Mouse (Mus musculus) T-helper 17 cell (primary cell): ENCODE measurements around the gene Per1.

Experiments
- in situ Hi-C, 2 experiments: fragments of 300-600 bp; cut with MboI, MseI; formaldehyde crosslinking; loops; 1 replicate in 1 of 2; 2 replicates in 1 of 2; pipeline ENCODE4 v1.15.1; 2025; ENCODE audit warnings: high pct_unique_total_duplicates in 2 of 2

The Per1 gene

DNA sequence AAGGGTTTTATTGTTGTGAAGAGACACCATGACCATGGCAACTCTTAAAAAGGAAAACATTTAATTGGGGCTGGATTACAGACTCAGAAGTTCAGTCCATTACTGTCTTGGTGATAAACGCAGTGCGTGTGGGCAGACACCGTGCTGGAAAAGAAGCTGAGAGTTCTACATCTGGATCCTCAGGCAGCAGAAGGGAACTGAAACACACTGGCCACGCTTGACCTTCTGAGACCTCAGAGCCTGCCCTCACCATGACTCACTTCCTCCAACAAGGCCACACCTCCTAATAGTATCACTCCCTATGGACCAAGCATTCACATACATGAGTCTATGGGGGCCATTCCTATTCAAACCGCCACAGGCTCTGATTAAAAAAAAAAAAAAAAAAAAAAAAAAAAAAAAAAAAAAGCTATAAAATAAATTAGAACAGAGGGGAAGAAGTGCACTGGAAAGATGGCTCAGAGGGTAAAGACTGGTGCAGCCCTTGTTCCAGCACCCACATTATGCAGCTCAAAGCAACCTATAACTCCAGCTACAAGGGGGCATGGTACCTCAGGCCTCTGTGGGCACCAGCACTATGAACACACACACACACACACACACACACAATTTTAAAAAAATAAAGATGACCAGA, 16.1 kb upstream of the Per1 start:
- in situ Hi-C loops = loop anchor here in 1 of 2 experiments (25.0 kb wide), 1 partner anchor 1583 kb away; the partner anchor contains the start of genes Eno3, Pfn1 and Spag7

DNA sequence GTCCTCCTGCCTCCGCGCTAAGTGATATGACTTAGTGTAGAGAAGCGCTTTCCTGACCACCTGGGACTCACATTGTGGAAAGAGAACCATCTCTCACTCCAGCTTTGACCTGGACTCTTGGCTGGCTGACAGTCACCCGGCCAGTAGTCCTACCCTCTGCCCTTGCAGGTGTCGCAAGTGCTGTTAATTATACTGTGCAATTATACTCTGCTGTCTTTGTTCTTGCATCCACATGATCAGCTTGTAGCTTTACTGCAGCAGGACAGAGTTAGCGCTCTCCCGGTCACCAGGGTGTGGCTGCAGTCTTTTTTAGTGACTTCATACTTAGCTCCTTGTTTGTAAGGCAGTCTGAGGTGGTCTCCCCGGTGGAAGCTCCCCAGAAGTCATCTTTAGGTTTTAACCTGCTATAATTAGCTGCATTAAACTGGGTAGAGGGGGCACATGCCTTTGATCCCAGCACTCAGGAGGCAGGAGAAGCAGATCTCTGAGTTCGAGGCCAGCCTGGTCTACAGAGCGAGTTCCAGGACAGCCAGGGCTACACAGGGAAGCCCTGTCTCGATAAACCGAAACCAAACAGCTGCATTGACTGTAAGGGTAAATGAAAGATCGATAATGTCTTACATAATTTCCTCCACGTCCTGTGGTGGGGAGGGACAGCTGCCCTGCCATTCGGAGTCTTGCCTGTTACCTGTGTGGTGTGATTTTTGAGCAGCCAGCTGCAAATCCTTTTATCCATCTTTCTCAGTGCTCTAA, 14.7 kb upstream of the Per1 start:
- in situ Hi-C loops = loop anchor here in 1 of 2 experiments (25.0 kb wide), 1 partner anchor 1582 kb away; the partner anchor contains the start of genes Eno3, Pfn1 and Spag7

DNA sequence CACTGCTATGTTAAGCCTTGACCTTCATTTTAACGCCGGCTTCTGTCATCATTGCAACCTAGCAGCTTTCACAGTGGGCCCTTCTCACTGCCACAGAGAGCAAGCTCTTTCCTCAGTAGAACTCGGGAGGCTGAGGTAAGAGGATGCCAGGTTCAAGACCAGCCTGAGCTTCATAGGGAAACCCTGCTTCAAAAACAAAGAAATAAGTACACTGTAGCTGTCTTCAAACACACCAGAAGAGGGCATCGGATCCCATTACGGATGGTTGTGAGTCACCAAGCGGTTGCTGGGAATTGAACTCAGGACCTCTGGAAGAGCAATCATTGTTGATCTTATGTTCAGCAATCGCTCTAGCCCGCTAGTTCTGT, 14.2 kb upstream of the Per1 start:
- in situ Hi-C loops = loop anchor here in 1 of 2 experiments (25.0 kb wide), 1 partner anchor 1581 kb away; the partner anchor contains the start of genes Eno3, Pfn1 and Spag7

DNA sequence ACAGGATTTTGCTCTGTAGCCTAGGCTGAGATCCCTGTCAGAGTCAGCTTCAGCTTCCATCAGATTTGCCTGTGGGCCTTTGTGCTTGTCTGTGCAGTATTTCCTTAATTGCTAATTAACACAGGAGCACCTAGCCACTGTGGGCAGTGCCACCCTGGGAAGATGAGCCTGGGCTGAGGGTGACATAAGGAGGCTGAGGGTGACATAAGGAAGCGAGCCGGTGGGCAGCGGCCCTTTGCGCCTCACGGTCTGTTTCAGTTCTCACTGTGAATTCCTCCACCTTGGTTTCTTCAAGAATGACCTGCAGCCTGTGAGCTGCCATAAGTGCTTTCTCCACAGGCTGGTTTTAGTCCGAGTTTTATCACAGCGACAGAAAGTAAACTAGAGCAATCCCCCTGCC, 13.4 kb upstream of the Per1 start:
- in situ Hi-C loops = loop anchor here in 1 of 2 experiments (25.0 kb wide), 1 partner anchor 1581 kb away; the partner anchor contains the start of genes Eno3, Pfn1 and Spag7

DNA sequence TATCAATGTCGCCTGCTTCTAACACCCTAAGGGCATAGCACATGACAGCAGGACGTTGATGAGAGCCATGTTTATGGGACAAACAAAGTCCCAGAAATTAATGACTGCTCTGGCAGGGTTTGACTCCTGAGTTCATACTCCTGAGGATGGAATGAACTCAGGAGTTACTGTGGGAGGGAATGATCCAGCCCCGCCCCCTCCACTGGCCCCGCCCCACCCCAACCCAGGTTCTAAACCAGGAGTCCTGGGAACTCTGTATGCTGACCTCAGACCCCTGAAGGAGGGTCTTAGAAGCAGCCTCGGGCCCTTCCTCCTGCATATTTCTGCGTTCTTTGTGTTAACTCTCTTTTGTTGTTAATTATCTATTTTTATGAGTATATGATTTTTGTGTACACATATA, 9.4 kb upstream of the Per1 start:
- in situ Hi-C loops = loop anchor here in 1 of 2 experiments (25.0 kb wide), 1 partner anchor 1577 kb away; the partner anchor contains the start of genes Eno3, Pfn1 and Spag7

DNA sequence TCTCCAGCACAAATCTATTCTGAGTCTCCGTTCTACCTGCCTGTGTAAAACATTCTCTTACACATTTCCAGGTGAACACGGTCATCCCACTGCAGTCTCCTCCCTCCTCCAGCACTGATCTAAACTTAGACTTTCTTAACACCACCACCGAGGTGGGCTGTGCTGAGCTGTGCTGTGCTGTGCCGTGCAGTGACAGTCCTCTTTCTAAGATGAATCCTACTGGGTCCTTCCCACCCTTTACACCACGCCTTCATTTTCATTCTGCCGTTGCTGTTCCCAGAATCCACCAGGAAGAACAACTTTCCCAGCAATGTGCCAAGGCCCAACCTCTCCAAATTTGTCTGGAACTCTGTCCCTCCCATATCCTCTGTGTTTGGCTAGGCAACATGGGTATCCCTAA, 8.6 kb upstream of the Per1 start:
- in situ Hi-C loops = loop anchor here in 1 of 2 experiments (25.0 kb wide), 1 partner anchor 1576 kb away; the partner anchor contains the start of genes Eno3, Pfn1 and Spag7

DNA sequence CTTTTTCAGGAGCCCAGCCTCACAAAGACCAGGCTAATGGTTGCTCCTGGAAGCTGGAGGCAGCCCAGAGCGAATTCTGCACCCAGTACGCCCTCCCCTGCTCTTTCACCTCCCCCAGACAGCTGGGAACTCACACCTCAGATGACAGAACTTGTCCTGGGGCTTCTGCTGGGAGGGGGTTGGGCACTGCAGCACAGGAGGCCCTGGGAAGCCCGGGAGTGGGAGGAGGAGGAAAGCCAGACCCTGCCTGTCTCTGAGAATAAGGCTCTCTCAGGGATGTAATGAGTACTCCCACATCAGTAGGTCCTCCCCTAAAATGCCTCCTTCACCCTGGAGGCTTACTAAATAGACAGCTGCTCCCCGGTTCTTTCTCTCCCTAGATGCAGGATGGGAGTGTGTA, 7.9 kb upstream of the Per1 start:
- in situ Hi-C loops = loop anchor here in 1 of 2 experiments (25.0 kb wide), 1 partner anchor 1575 kb away; the partner anchor contains the start of genes Eno3, Pfn1 and Spag7

DNA sequence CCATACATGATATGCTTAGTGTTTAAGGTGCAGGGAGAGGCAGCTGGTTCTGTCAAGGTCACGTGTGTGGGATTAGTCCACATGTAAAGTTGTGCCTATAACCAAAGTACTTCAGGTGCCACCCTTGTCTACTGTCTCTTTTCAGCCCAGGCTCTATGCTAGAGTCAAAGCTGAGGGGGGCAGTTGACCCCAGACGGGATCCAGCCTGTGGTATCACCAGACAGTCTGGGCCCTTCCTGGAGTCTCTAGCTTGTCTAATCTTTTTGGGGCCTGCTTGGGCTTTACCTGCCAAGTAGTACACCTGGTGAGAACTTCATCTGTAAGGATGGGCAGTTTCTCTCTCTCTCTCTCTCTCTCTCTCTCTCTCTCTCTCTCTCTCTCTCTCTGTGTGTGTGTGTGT, 7.4 kb upstream of the Per1 start:
- in situ Hi-C loops = loop anchor here in 1 of 2 experiments (25.0 kb wide), 1 partner anchor 1575 kb away; the partner anchor contains the start of genes Eno3, Pfn1 and Spag7

DNA sequence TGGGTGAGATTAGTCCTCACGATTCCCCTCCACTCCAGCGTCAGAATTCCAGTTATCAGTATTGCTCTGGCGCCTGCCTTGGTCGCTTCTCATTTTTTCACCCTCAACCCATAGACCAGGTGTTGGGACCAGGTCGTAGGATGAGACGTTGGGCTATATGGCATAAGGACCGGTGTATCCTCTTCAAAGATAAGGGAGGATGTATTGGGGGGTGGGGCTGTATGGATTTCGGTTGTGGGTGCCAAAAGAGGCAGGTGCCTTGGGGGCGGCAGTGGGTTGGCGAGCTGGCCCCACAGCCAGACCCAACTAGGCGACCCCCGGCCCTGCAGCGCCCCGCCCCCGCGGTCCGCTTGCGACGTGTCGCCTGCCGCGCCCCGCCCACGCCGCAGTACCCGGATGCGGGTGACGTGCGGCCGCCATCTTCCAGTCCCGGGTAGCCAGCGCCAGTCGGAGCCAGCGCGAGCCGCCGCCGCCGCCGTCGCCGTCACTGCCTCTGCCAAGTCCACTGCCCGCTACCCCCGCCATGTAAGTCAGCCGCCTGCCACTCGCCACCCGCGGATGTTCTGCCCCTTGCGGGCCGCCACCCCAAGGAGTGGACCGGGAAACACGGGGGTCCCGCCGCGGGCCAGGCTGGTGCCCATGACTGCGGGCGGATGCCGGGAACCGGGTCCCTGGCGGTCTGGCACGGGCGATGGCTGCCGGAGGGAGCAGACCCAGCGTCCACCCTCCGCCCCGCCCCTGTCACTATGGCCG, 6.7 kb upstream of the Per1 start, which contains the start of gene Vamp2:
Gene Vamp2, plus strand, starts transcription at position 388 of the 753 bp plus-strand sequence.
- in situ Hi-C loops = loop anchor here in 1 of 2 experiments (25.0 kb wide), 1 partner anchor 1574 kb away; the partner anchor contains the start of genes Eno3, Pfn1 and Spag7

DNA sequence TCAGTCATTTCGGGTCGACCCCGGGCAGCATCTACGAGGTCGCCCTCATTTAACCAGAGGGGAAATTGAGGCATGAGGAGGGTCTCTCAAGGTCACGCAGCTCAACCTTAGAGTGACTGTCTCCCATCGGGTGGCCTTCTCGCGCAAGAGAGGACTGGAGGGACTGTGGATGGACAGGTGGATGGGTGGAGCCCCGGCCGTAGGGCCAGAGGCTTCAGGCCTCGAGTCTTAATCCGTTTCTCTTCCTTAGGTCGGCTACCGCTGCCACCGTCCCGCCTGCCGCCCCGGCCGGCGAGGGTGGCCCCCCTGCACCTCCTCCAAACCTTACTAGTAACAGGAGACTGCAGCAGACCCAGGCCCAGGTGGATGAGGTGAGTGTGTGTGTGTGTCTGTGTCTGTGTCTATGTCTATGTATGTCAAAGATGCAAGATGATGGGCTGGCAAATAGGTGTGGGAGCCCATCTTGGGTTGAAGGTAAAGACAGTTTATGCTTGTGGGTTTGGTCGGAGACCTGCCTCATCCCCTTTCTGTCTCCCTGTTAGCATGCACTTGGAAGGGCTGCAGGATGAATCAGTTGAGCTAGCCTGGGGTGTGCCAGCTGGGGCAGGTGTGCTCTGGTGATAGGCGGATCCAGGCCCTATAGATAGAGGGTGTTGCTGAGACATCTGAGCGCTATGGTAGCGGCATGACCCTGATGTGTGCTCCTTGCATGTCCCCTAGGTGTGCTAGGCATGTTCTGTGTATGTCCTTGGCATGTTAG, 6.0 kb upstream of the Per1 start:
- in situ Hi-C loops = loop anchor here in 1 of 2 experiments (25.0 kb wide), 1 partner anchor 1573 kb away; the partner anchor contains the start of genes Eno3, Pfn1 and Spag7

DNA sequence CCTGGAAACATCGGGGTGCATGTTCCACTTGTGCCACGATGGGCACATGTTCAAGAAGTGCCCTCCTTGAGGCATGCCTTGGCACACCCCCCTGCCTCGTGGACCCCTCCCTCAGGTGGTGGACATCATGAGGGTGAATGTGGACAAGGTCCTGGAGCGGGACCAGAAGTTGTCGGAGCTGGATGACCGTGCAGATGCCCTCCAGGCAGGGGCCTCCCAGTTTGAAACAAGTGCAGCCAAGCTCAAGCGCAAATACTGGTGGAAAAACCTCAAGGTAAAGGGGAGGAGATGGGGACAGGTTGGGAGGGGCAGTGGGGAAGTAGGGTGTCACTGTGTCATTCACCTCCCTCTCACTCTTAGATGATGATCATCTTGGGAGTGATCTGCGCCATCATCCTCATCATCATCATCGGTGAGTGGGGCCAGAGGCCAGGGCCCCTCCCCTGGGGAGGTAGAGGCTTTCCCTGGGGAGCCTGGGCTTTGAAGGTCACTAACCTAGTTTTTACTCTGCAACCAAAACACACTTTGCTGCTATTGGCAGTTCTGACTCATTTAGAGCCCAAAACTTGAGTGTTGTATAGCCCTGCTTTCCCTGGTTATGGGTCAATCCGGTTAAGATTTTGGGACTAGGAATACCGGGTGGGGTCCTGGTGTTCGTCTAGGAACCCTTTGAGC, 5.3 kb upstream of the Per1 start:
- in situ Hi-C loops = loop anchor here in 1 of 2 experiments (10.0 to 25.0 kb wide), 3 partner anchors 185 to 1573 kb away; partner anchors contain the start of genes Eno3, Kdm6b, Pfn1 and Rpl26

DNA sequence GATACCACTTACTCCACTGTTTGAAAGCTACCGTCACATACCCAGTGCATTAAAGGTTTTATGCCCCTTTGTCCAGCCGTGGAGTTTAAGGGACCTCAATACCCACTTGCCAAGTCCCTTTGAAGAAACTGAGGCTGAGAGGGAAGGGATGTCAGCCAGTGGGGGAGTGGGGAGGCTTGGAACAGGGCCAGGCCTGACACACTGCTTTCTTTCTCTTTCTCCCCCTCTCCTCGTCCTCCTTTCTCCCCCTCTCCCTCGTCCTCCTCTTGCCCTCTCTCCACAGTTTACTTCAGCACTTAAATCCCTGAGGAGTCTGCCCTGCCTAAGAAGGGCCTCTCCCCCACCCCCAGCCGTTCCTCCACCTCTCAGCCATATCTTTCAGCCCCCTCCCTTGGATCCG, 4.7 kb upstream of the Per1 start:
- in situ Hi-C loops = loop anchor here in 1 of 2 experiments (10.0 to 25.0 kb wide), 3 partner anchors 186 to 1572 kb away; partner anchors contain the start of genes Eno3, Kdm6b, Pfn1 and Rpl26

DNA sequence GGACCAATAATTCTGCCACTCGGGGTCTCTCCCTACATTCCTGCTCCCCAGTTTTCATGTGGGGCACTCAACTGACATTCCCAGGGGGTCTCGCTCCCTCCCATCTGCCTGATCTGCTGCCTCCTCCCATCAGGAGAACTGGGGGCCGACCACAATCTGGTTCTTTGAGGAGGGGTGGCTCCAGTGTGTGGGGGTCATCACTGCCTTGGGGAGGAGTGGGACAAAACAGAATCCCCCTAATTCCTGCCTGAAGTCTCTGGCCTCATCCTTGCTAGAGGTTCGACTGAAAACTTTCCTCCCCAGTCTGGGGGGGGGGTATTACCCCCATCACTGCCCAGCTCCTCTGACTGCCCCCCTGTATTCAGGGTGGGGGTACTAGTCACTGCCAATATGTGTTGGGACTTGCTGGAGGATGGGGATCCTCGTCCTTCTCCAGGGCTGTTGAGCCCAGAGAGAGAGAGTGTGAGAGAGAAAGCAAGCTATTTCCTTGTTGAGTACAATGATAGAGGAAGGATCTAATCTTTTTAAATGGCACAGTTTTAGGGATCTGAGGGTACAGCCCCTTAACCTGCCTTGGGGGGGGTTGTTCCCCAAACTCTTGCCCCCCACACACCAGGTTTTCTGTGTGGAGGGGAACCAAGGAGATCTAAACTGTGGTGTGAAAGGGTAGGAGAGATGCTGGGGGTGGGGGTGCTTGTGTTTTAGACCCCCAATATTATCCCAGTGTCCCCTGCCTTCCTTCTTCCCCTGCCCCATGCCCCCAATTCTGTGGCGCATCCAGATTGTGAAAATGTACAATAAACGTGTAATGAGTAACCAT, 3.2 kb upstream of the Per1 start:
- in situ Hi-C loops = loop anchor here in 1 of 2 experiments (10.0 to 25.0 kb wide), 3 partner anchors 187 to 1571 kb away; partner anchors contain the start of genes Eno3, Kdm6b, Pfn1 and Rpl26

DNA sequence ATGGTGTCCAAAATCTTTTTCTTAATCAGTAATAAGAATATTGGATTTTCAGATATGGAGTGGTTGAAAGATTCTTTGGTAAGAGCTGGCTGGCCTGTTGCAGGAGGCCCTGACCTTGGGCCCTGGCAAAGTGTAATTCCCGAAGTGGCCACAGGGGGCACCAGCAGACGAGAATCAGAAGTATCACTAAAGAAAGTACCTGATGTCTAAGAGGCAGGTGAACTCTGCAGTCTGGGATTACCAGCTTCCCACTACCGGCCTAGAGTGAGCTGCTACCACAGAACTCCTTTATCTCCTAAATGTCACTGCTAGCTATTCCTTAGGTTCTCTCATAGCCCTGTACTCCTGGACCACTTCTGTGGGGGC, 2.6 kb upstream of the Per1 start:
- in situ Hi-C loops = loop anchor here in 1 of 2 experiments (10.0 to 25.0 kb wide), 3 partner anchors 188 to 1570 kb away; partner anchors contain the start of genes Eno3, Kdm6b, Pfn1 and Rpl26

DNA sequence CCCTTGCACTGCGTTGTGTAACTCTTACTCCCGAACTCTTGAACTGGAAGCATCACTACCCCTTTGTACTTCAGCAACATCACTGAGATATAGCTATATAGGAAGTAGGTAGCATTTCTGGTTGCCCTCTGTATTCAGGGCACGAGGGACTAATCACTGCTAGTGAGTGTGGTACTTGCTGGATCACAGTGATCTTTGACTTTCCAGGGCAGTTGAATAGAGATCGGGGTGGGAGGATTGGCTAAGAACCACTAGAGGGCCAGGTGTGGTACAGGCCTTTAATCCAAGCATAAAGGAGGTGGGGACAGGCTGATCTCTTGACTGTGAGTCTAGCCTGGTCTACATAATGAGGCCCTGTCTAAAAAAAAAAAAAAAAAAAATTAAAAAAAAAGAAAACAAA, 2.1 kb upstream of the Per1 start:
- in situ Hi-C loops = loop anchor here in 1 of 2 experiments (10.0 to 25.0 kb wide), 3 partner anchors 188 to 1569 kb away; partner anchors contain the start of genes Eno3, Kdm6b, Pfn1 and Rpl26

DNA sequence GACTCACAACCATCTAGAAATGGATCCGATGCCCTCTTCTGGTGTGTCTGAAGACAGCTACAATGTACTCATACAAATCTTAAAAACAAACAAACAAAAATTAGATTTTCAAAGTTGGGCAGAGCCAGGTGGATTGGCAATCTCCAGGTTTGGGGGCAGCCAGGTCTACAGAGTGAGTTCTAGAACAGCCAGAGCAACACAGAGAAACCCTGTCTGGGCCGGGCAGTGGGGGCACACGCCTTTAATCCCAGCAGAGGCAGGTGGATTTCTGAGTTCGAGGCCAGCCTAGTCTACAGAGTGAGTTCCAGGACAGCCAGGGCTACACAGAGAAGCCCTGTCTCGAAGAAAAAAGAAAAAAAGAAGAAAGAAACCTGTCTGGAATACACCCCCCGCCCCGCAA, 1.2 kb upstream of the Per1 start:
- in situ Hi-C loops = loop anchor here in 1 of 2 experiments (10.0 to 25.0 kb wide), 3 partner anchors 189 to 1568 kb away; partner anchors contain the start of genes Eno3, Kdm6b, Pfn1 and Rpl26

DNA sequence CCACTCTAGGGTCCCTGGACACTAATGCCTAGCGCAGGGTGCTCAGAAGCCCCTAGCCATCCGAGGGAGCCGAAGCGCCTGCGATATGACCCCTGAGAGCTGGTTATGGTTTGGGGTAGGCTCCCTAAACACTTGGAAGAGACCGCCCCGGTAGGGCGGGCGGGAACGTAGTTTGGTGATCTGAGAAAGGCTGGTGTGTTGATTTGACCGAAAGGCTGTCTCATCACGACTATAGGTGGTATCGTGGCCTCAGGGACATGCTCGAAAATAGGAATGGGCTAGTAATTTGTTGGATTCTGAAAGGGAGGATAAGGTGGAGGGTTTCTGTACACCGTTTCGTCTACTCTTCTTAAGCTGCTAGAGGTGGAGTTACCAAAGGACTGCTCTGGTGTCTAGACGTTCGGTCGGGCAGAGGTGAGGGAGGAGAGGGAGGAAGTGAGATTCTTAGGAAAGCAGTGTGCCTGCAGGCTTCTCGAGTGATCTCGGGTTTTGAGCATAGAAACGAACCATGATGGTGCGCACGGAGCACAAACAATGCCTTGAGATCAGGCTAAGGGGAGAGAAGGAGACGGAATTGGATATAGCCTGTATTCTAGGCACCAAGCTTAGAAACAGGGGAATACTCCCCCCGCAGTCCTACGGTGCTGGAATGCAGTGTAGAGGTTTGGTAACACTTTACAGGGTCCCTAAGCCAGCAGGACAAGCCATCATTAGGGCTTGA, 654 bp downstream of the Per1 start:
- in situ Hi-C loops = loop anchor here in 1 of 2 experiments (10.0 to 25.0 kb wide), 3 partner anchors 191 to 1567 kb away; partner anchors contain the start of genes Eno3, Kdm6b, Pfn1 and Rpl26
